Mouse (Mus musculus): ENCODE results near the gene 9230102O04Rik. TPM values are rescaled to one million over a fixed set of nuclear protein-coding genes. Genes with fewer than 3 reads are reported as not detected.

9230102O04Rik gene
- not detected in 2 replicates for total RNA-seq (2021)
- long read RNA-seq, experiment 1, partial matches to known transcripts, result 1 of 1 reads
- long read RNA-seq, experiment 1, other reads (novel, unspliced or antisense), result 0 of 1 reads
- long read RNA-seq, experiment 2, result 0 reads

DNA sequence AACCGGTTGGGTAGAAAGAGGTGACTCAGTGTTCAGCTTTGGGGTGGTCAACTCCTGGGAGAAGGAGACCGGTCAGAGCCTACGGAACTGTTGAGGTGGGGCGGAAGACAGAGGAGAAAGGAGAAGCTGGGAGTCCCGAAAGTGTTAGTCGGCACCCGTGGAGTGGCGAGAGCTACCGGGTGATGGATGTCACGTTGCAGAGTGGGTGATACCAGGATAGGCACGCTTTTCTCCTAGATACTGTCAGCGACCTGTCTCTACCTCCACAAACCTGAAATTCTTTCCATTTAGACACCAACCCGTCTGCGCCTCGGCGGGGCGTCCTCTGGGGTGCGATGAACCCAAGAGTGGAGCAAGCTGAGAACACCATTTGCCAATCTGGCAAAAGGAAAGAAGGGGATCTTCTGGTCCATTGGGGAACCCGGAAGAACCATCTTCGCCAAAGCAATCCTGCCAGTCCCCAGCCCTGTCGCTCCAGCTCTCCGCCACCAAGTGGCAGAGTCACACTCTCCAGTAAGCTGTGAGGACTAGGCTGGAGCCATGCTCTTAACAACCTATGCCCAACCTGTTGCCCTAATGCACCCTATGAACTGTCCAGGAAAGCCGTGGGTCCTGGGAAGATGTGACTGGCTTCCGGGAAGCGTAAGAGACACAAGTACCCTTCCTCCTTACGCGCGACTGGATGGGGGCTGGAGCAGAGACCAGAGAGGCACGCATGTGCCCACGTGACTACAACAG is at the start of gene 9230102O04Rik:
Gene 9230102O04Rik (minus strand): TSS at position 628 of the 738 bp plus-strand sequence.
- DNase-seq, result peak; percentile 43

- DNase-seq, result no peak
Measured at GRCm38 (mm10) chr2:9935965-9936364, 46.6 kb upstream of the 9230102O04Rik start.

DNA sequence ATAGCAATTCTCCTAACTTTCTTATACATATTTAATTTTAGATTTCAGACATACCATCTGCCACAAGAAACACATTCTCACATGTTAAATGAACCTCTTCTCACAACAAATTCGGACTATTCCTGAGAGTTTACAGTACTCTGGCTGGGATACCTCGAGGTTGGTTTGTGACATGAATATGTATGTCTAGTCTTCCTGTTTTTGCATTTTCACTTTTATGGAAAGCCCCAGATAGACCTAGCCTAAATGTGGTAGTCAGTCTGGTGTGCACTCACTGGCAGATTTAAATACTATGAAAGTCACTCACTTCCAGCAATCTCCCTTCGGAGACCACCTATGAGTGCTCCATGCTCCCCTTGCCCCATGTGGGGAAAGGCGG is 37.6 kb upstream of the 9230102O04Rik start:
- DNase-seq, result no peak

GRCm38 (mm10) chr2:9926194-9926904 is 37.0 kb upstream of the 9230102O04Rik start:
- no peak for DNase-seq

- no peak for DNase-seq
Measured at GRCm38 (mm10) chr2:9918691-9919471, 29.5 kb upstream of the 9230102O04Rik start.

DNA sequence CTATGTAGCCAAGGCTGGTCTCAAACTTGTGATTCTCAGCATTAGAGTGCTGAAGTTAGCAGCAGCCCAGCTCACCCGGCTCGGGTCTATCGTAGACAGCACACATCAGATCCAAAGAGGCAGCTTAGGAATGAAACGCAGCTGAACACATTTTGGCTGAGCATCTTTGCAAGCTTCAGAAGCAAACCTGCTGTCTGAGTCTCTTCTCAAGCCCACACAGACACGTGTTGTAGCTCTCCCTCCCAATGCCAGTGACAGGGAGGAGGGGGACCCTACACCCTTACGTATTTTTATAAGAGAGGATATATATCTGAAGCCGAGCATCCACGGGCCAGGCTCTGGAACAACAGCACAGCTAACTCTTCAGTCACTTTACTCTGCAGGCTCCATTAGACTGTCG is 28.3 kb upstream of the 9230102O04Rik start:
- DNase-seq, result no peak

- no peak for DNase-seq
Measured at GRCm38 (mm10) chr2:9905995-9906394, 16.7 kb upstream of the 9230102O04Rik start.

DNA sequence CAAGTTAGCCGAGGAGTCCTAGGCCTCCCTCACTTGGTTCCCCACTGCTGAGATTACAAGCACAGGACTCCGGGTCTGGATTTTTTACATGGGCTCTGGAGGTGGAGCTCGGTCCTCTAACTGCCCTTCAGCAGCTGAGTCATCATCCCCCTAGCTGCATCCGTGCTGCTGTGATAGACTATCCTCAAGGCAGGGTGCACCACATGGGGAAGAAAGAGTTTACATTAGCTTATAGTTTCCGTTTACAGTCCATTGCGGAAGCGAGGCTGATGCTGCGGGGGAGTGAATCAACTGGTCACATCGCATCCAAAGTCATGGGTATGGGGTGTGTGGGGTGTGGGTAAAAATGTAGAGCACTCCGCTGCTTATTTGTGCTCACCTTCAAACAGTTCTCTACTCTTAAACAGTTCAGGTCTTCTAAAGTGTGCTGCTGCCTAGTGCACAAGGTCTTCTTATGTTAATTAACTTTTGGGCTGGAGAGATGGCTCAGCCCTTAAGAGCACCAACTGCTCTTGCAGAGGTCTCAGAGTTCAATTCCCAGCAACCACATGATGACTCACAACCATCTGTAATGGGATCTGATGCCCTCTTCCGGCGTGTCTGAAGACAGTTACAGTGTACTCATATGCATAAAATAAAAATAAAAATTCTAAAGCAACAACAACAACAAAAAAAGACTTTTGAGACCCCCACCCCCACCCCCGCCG is 14.7 kb upstream of the 9230102O04Rik start:
- no peak for DNase-seq

- no peak for DNase-seq
Measured at GRCm38 (mm10) chr2:9897846-9898245, 8.5 kb upstream of the 9230102O04Rik start.

DNA sequence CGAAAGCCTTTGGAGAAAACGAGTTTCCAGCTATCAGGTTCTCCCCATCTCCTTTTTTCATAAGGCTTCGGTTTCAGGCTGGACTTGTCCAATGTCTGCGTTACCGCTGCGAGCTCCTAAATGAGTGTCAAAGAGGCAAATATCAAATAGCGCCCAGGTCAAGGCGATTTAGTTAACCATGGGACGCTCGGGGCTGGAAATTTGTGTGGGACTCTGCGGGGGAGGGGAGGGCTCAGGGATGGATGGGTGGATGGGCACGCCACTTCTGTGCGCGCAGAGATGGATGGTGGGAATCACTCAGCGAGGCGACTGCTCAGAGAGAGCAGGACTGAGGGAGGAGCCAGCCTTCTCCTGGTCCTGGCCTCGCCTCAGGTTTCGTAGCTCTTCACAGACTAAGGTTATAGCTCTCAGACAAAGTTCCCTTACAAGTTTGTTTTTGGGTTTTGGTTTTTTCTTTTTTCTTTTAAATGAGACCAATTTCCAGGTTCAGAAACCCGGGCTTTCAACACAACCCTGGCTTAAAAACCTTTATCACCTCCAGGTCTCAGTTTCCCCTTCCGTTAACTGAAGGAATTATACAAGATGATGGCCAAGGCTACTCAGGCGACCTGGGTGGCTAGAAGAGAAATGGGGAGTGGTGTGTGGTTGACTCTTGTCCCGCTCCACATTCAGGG is 6.9 kb upstream of the 9230102O04Rik start:
- DNase-seq, result no peak

DNA sequence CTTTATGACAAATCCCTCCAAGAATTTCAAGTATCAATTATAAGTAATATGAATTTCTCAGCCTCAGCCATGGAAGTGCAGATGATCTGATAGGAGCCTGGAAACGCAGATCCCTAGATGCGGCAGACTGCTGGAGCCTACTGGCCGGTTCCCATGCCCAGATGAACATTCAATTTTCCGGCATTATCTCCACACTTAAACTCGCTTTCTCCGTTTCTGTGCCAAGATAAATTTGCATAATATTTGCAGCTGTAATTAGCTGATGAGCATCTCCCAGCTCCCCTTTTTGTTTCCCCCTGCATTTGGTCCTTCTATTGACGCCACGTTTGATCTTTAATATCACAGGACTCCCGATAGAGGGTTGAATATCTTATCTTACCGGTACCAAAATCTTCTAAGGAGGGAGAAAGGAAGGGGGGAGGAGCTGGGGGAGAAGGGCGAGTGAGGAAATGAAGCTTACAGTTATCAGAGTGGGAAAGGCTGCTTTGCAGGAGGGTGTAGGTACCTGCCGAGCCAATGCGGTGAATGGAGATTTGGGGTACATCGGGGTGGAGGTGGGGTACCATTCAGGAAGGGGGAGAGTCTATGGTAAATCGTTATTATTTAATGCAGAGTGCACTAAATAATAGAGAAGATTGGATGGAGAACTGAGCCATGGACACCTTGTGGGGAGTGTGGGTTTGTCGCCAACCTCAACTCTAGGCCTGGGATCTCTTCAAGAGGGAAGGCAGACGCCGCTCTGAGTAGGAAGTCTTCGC is 5.7 kb upstream of the 9230102O04Rik start:
- no peak for DNase-seq

- no peak for DNase-seq
Measured at GRCm38 (mm10) chr2:9893272-9893953, 4.1 kb upstream of the 9230102O04Rik start.

GRCm38 (mm10) chr2:9892541-9892940 is 3.2 kb upstream of the 9230102O04Rik start:
- DNase-seq, result no peak

GRCm38 (mm10) chr2:9890906-9891305 is 1.6 kb upstream of the 9230102O04Rik start:
- DNase-seq, result no peak

DNA sequence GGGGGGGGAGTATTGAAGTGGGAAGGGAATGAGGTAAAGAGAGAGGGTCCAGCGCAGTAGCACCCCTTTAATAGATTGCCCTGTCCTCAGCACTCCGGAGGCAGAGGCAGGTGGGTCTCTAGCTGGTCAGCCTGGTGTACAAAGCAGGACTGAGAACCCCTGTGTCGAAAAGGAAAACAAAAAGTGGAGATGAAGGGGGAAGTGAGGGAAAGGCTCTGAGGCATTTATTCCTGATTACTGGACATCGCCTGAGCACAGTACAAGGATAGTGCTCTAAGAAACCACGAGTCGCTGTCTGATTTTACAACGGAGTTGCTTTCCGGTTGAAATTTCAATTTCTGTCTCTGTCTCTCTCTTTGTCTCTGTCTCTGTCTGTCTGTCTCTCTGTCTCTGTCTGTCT is 911 bp upstream of the 9230102O04Rik start:
- no peak for DNase-seq

- DNase-seq, result no peak
Measured at GRCm38 (mm10) chr2:9889651-9890183, 377 bp upstream of the 9230102O04Rik start, which contains the start of gene Gata3. TSS of gene Gata3 (minus strand) at chr2:9890034.

DNA sequence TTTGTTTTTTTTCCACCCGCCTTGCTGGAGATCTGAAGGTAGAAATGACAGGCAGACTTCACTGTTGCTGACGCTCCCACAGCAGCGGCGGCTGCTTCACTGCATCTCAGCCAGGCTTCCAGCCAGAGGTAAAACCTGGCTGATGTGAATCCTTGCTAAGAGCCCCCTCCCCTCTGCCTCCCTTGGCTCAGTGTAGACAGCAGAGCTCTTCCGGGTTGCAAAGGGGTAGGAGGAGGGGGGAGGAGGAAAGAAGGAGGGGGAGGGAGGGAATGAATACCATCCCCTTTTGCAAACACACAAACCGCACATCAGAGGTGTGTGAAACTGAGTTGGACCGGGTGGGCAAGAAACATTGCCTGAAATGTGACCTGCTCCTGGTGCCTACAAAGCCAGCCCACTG is 1.7 kb downstream of the 9230102O04Rik start:
- no peak for DNase-seq

DNA sequence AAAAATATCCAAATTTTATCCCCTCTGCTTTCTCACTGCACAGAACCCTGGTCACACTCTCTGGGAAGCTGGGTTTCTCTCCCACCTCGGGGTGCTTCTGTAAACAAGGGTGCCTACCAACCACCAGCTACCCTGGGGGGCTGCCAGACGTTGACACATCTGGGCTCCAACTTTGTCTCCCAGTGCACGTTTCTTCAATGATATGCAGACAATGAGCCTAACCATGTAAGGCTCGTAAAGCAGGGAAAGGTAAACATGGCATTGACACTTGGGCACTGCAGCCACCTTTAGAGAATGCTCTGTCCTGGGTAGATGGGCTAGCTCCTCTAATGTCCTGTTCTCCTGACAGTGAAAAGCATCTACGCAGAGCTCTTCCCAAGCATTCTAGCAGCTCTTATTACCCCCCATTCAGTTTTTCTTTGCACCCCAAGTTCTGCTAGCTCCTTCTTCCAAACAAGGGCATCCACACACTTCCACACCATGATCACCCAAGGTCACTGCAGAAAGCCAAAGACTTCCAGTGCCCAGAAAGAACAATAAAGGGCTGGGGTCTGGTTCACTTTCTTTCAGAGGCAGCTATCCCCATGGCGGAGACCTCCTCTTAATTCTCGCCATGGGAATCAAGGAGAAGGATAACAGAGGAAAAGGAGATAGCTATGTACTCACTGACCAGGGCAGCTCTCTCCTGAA is 2.3 kb downstream of the 9230102O04Rik start:
- no peak for DNase-seq

DNA sequence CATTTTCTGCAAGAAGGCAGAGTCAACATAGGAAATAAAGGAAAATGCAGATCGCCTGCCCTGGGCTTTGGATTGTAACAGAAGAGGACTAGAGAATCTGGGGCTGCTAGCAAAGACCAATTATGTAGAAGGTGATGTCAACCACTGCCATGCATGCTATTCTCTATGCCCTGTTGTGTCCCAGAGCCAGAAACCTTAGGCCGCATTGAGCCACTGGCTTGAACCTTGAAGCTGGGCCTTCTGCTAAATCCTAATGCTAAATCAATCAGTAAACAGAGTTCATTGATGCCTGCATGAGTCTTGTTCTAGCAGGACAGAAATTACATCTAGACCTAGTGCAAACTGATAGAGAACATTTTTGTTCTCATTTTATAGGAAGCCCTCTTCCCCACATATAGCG is 3.3 kb downstream of the 9230102O04Rik start:
- DNase-seq, result no peak
